In genomic region chr9:123215621-123216440, GRCm38 (mm10) we compare ENCODE assay signal across 8 mouse cellular contexts. TPM values are rescaled to one million over a fixed set of nuclear protein-coding genes. Genes with fewer than 3 reads are reported as not detected.
DNase-seq lines count a peak whose midpoint lies in the region; ATAC-seq and TF ChIP-seq lines count a peak whose summit lies in the region.

TSS of gene Cdcp1 (minus strand) at chr9:123216038.

- H3K36me3 ChIP-seq in hindbrain, embryonic 14.5 days (replicated peaks; ENCODE audit: control insufficient read depth, insufficient read depth), result no peaks in the 10 kb centered on the region
- no peaks in the 10 kb centered on the region for H3K36me3 ChIP-seq in midbrain, postnatal 0 days (ENCODE audit: insufficient read depth, low read length)

- H3K27ac ChIP-seq in hindbrain, embryonic 14.5 days, result no peak within 1 kb of the TSS
- H3K27ac ChIP-seq in midbrain, postnatal 0 days (ENCODE audit: low read depth, low read length), result no peak within 1 kb of the TSS; the same call in 1 of the 2 replicates

- no peaks in the 10 kb centered on the region for H3K9me3 ChIP-seq in hindbrain, embryonic 14.5 days (ENCODE audit: control insufficient read depth, low read length)
- no peaks in the 10 kb centered on the region for H3K9me3 ChIP-seq in midbrain, postnatal 0 days (ENCODE audit: low read length)

- no peak for ATAC-seq in hindbrain, embryonic 14.5 days (ENCODE audit: low FRiP score)
- peak; percentile 34; the same call in 1 of the 2 replicates for ATAC-seq in midbrain, postnatal 0 days (ENCODE audit: low FRiP score)

- 10% methylated on average over 44 of the region's 45 CpGs for WGBS in hindbrain, embryonic 14.5 days
- 8% methylated on average over 40 of the region's 45 CpGs for WGBS in midbrain, postnatal 0 days

- H3K4me2 ChIP-seq in hindbrain, embryonic 14.5 days (replicated peaks), result peak within 1 kb of the TSS; percentile 46
- peak within 1 kb of the TSS; percentile 71 for H3K4me2 ChIP-seq in midbrain, postnatal 0 days (ENCODE audit: low read depth, low read length, poor library complexity, severe bottlenecking)

- H3K9ac ChIP-seq in hindbrain, embryonic 14.5 days, result 0 out of 2 replicates have a peak within 1 kb of the TSS, but pooled peaks have one; percentile 40
- H3K9ac ChIP-seq in midbrain, postnatal 0 days (replicated peaks; ENCODE audit: low read length, poor library complexity, severe bottlenecking), result 0 out of 2 replicates have a peak within 1 kb of the TSS, but pooled peaks have one; percentile 1

- H3K27me3 ChIP-seq in hindbrain, embryonic 14.5 days (ENCODE audit: control insufficient read depth, insufficient read depth, low read length), result peaks cover 24% of the 10 kb centered on the region
- 0 out of 2 replicates have a peak, but pooled peaks cover 9% of the 10 kb centered on the region for H3K27me3 ChIP-seq in midbrain, postnatal 0 days (ENCODE audit: insufficient read depth, low read length)

- TF ChIP-seq CTCF in midbrain, postnatal 0 days (IDR thresholded peaks at IDR 0.05), result no peak

- peak; percentile 6 for DNase-seq in thymus, postnatal 14 days
- DNase-seq in thymus, postnatal 0 days (ENCODE audit: low spot score), result no peak
- no peak for DNase-seq in hindbrain, embryonic 14.5 days (ENCODE audit: low spot score)
- peak; percentile 8 for DNase-seq in liver
- DNase-seq in midbrain, postnatal 0 days (ENCODE audit: low spot score), result no peak
- DNase-seq in T-cell, adult 2 months (ENCODE audit: low spot score), result no peak
- no peak for DNase-seq in cerebellum, adult 9-10 months
- DNase-seq in retina, postnatal 1 day, result no peak

- H3K4me1 ChIP-seq in hindbrain, embryonic 14.5 days (replicated peaks; ENCODE audit: control insufficient read depth, insufficient read depth, low read length), result peaks cover 5% of the 10 kb centered on the region; the same call in 1 of the 2 replicates
- H3K4me1 ChIP-seq in midbrain, postnatal 0 days (ENCODE audit: insufficient read depth, low read length), result no peaks in the 10 kb centered on the region; the same call in 1 of the 2 replicates

- H3K4me3 ChIP-seq in hindbrain, embryonic 14.5 days (replicated peaks; ENCODE audit: low read length), result peak within 1 kb of the TSS; percentile 14
- peak within 1 kb of the TSS; percentile 32 for H3K4me3 ChIP-seq in midbrain, postnatal 0 days (ENCODE audit: low read depth, low read length)

RNA-seq across cellular contexts. Expression of gene Cdcp1, which starts in this region (rescaled TPM):
- polyA plus RNA-seq in thymus, postnatal 0 days (2015; fragmentation: Nextera tagmentation; extraction: Ambion mirVana), result 5.6 and 6.8 TPM in 2 replicates
- polyA plus RNA-seq in hindbrain, embryonic 14.5 days (2014; fragmentation: Nextera tagmentation; extraction: Ambion mirVana), result 0.09 and 0.33 TPM in 2 replicates
- total RNA-seq in midbrain, postnatal 0 days (2014; rRNA removed), result 0.44 and 0.61 TPM in 2 replicates
- 0.17 and 0.25 TPM in 2 replicates for polyA plus RNA-seq in midbrain, postnatal 0 days (2015; fragmentation: Nextera tagmentation; extraction: Ambion mirVana)

Comparison
In these comparisons a context has a peak if more than half of its experiments do, and no peak if none do; other contexts are left out.
1. DNase-seq: peak in thymus, postnatal 14 days (single experiment) and liver (single experiment); none in thymus, postnatal 0 days (single experiment), hindbrain, embryonic 14.5 days (single experiment), midbrain, postnatal 0 days (single experiment), T-cell, adult 2 months (single experiment), cerebellum, adult 9-10 months (single experiment) and retina, postnatal 1 day (single experiment).
2. Peak in ATAC-seq, H3K4me3 ChIP-seq, H3K9ac ChIP-seq and H3K4me2 ChIP-seq in midbrain, postnatal 0 days; RNA of the gene not detected or under 1 TPM.